Mouse (Mus musculus): ENCODE measurements at regions not wholly inside any gene's neighbourhood (a gene's known extent, or its start where the extent isn't known, plus 50 kb on each side); places are given as distances from the start of the nearest gene placed in this dataset.

GRCm38 (mm10) chr12:110165462-110165861, 113.4 kb upstream of the Dio3 start:
- no peak overlapping the region for H3K4me3 ChIP-seq (ENCODE audit: low read depth, low read length)
- H3K9ac ChIP-seq (replicated peaks) = no peak overlapping the region
- H3K4me2 ChIP-seq (ENCODE audit: low read depth, low read length) = no peak overlapping the region
- H3K27me3 ChIP-seq (ENCODE audit: insufficient read depth, low read length) = no peaks in the 10 kb centered on the region
- H3K4me1 ChIP-seq (ENCODE audit: insufficient read depth) = no peaks in the 10 kb centered on the region
- ATAC-seq = no peak
- DNase-seq = no peak
- no peak for TF ChIP-seq CTCF (IDR thresholded peaks at IDR 0.05; ENCODE audit: low read depth)
- no peak for TF ChIP-seq EP300 (IDR thresholded peaks at IDR 0.05; ENCODE audit: low read depth)
- WGBS (ENCODE audit: insufficient replicate concordance) = 77% methylated on average over 13 of the region's 13 CpGs
- H3K9me3 ChIP-seq (ENCODE audit: low read length) = no peaks in the 10 kb centered on the region
- no peak overlapping the region for H3K27ac ChIP-seq (ENCODE audit: low read depth)
- no peaks in the 10 kb centered on the region for H3K36me3 ChIP-seq (replicated peaks; ENCODE audit: insufficient read depth, low read length)

DNA sequence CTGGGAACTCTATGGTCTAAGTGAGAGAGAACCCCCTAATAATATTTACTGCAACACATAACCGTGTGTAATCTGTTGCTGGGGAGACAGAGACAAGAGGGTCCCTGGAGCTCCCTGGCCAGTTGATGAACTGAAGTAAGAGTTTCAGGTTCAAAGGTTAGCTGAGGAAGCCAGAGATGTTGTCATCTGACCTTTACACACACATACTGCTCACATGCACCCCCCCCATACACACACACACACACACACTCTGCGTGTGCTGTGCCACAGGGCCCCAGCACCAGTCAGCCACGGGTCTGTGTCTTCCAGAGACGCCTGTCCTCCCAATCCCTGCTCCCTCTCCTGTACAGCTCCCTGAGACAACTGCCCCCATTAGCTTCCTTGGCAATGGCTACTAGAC, 110.5 kb upstream of the Dio3 start:
- TF ChIP-seq EP300 (IDR thresholded peaks at IDR 0.05; ENCODE audit: low read depth) = no peak
- no peak for TF ChIP-seq CTCF (IDR thresholded peaks at IDR 0.05; ENCODE audit: low read depth)
- Histone ChIP-seq H3K27me3 (ENCODE audit: insufficient read depth, low read length) (no peaks in the 10 kb centered on the region), H3K27ac (ENCODE audit: low read depth) (no peak overlapping the region), H3K36me3 (replicated peaks; ENCODE audit: insufficient read depth, low read length) (no peaks in the 10 kb centered on the region), H3K4me3 (ENCODE audit: low read depth, low read length) (no peak overlapping the region), H3K4me1 (ENCODE audit: insufficient read depth) (no peaks in the 10 kb centered on the region), H3K4me2 (ENCODE audit: low read depth, low read length) (no peak overlapping the region), H3K9ac (replicated peaks) (no peak overlapping the region), H3K9me3 (ENCODE audit: low read length) (no peaks in the 10 kb centered on the region)
- DNase-seq (no peak), ATAC-seq (peak; percentile 91)
- 70% methylated on average over 4 of the region's 4 CpGs for WGBS (ENCODE audit: insufficient replicate concordance)

DNA sequence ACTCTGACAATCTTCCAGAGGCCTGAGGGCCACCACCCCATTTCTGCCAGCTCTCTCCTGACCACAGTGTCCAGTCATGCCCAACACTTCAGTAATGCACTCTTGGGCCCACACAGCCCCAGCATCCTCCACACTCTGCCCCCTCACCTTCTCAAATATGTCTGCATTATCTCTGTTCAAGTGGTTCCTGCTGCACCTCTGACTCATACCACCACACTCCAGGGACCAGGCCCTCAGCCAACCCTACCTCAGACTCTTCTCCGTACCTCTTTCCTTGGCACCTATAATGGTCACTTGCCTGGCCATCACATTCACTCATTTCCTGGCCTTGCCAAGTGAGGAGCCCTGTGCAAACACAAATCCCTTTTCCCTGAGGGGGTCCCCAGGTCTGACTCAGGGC, 109.6 kb upstream of the Dio3 start:
- Histone ChIP-seq H3K27ac (ENCODE audit: low read depth) (no peak overlapping the region), H3K4me3 (ENCODE audit: low read depth, low read length) (no peak overlapping the region), H3K36me3 (replicated peaks; ENCODE audit: insufficient read depth, low read length) (no peaks in the 10 kb centered on the region), H3K27me3 (ENCODE audit: insufficient read depth, low read length) (no peaks in the 10 kb centered on the region), H3K4me2 (ENCODE audit: low read depth, low read length) (no peak overlapping the region), H3K4me1 (ENCODE audit: insufficient read depth) (no peaks in the 10 kb centered on the region), H3K9me3 (ENCODE audit: low read length) (no peaks in the 10 kb centered on the region), H3K9ac (replicated peaks) (no peak overlapping the region)
- DNase-seq (no peak), ATAC-seq (no peak)
- no peak for TF ChIP-seq EP300 (IDR thresholded peaks at IDR 0.05; ENCODE audit: low read depth)
- no peak for TF ChIP-seq CTCF (IDR thresholded peaks at IDR 0.05; ENCODE audit: low read depth)
- WGBS (ENCODE audit: insufficient replicate concordance) = 63% methylated on average over 1 of the region's 1 CpGs

- ATAC-seq = no peak
- WGBS (ENCODE audit: insufficient replicate concordance) = 75% methylated on average over 8 of the region's 8 CpGs
- no peaks in the 10 kb centered on the region for H3K9me3 ChIP-seq (ENCODE audit: low read length)
Observed at GRCm38 (mm10) chr12:110170496-110170895, 108.4 kb upstream of the Dio3 start.

GRCm38 (mm10) chr12:110177826-110178225, 101.0 kb upstream of the Dio3 start:
- DNase-seq = no peak
- TF ChIP-seq CTCF (IDR thresholded peaks at IDR 0.05; ENCODE audit: low read depth) = no peak
- no peak for TF ChIP-seq EP300 (IDR thresholded peaks at IDR 0.05; ENCODE audit: low read depth)
- Histone ChIP-seq H3K4me3 (ENCODE audit: low read depth, low read length) (no peak overlapping the region), H3K9me3 (ENCODE audit: low read length) (no peaks in the 10 kb centered on the region), H3K36me3 (replicated peaks; ENCODE audit: insufficient read depth, low read length) (no peaks in the 10 kb centered on the region), H3K27ac (ENCODE audit: low read depth) (no peak overlapping the region), H3K9ac (replicated peaks) (no peak overlapping the region), H3K4me2 (ENCODE audit: low read depth, low read length) (no peak overlapping the region), H3K27me3 (ENCODE audit: insufficient read depth, low read length) (no peaks in the 10 kb centered on the region), H3K4me1 (ENCODE audit: insufficient read depth) (no peaks in the 10 kb centered on the region)
- ATAC-seq = no peak
- 76% methylated on average over 2 of the region's 2 CpGs for WGBS (ENCODE audit: insufficient replicate concordance)

More at GRCm38 (mm10) chr12:110170496-110170895, 108.4 kb upstream of the Dio3 start:
- Histone ChIP-seq H3K4me1 (ENCODE audit: insufficient read depth) (no peaks in the 10 kb centered on the region), H3K27ac (ENCODE audit: low read depth) (no peak overlapping the region), H3K4me3 (ENCODE audit: low read depth, low read length) (no peak overlapping the region), H3K27me3 (ENCODE audit: insufficient read depth, low read length) (no peaks in the 10 kb centered on the region), H3K9ac (replicated peaks) (no peak overlapping the region), H3K4me2 (ENCODE audit: low read depth, low read length) (no peak overlapping the region), H3K36me3 (replicated peaks; ENCODE audit: insufficient read depth, low read length) (no peaks in the 10 kb centered on the region)
- no peak for DNase-seq
- TF ChIP-seq CTCF (IDR thresholded peaks at IDR 0.05; ENCODE audit: low read depth) (no peak), EP300 (IDR thresholded peaks at IDR 0.05; ENCODE audit: low read depth) (no peak)

DNA sequence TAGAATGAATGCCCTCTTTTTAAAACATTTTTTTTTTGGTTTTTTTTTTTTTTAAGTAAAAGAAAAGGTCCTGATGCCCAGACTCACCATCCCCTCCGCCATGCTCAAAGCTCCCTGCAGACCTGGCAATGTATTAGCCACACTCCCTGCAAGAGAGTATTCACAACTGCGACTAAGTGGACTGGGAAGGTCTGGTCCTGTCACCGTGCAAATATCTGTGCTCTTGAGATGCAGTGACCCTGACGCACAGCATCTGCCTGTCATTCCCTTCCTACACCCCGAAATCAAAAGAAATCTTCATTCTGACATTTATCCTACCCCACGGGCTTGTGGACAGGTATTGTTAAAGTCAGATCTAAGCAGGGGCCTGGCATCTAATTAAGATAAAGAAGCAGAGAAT, 95.4 kb upstream of the Dio3 start:
- H3K9ac ChIP-seq (replicated peaks) = no peak overlapping the region
- 59% methylated on average over 6 of the region's 6 CpGs for WGBS (ENCODE audit: insufficient replicate concordance)
- DNase-seq (no peak), ATAC-seq (no peak)
- no peak overlapping the region for H3K27ac ChIP-seq (ENCODE audit: low read depth)
- H3K4me2 ChIP-seq (ENCODE audit: low read depth, low read length) = no peak overlapping the region
- TF ChIP-seq EP300 (IDR thresholded peaks at IDR 0.05; ENCODE audit: low read depth) = no peak
- no peak for TF ChIP-seq CTCF (IDR thresholded peaks at IDR 0.05; ENCODE audit: low read depth)
- H3K36me3 ChIP-seq (replicated peaks; ENCODE audit: insufficient read depth, low read length) = no peaks in the 10 kb centered on the region
- H3K4me1 ChIP-seq (ENCODE audit: insufficient read depth) = no peaks in the 10 kb centered on the region
- H3K9me3 ChIP-seq (ENCODE audit: low read length) = no peaks in the 10 kb centered on the region
- H3K27me3 ChIP-seq (ENCODE audit: insufficient read depth, low read length) = peaks cover 23% of the 10 kb centered on the region
- H3K4me3 ChIP-seq (ENCODE audit: low read depth, low read length) = no peak overlapping the region

- WGBS (ENCODE audit: insufficient replicate concordance) = 53% methylated on average over 8 of the region's 9 CpGs
Observed at GRCm38 (mm10) chr12:110185399-110185798, 93.5 kb upstream of the Dio3 start.

More at GRCm38 (mm10) chr12:110185399-110185798, 93.5 kb upstream of the Dio3 start:
- H3K4me2 ChIP-seq (ENCODE audit: low read depth, low read length) = no peak overlapping the region
- H3K27me3 ChIP-seq (ENCODE audit: insufficient read depth, low read length) = peaks cover 39% of the 10 kb centered on the region
- no peak overlapping the region for H3K9ac ChIP-seq (replicated peaks)
- no peak overlapping the region for H3K4me3 ChIP-seq (ENCODE audit: low read depth, low read length)
- H3K9me3 ChIP-seq (ENCODE audit: low read length) = no peaks in the 10 kb centered on the region
- H3K4me1 ChIP-seq (ENCODE audit: insufficient read depth) = no peaks in the 10 kb centered on the region
- ATAC-seq = no peak
- TF ChIP-seq EP300 (IDR thresholded peaks at IDR 0.05; ENCODE audit: low read depth) = no peak
- no peak for TF ChIP-seq CTCF (IDR thresholded peaks at IDR 0.05; ENCODE audit: low read depth)
- H3K27ac ChIP-seq (ENCODE audit: low read depth) = no peak overlapping the region
- no peak for DNase-seq
- H3K36me3 ChIP-seq (replicated peaks; ENCODE audit: insufficient read depth, low read length) = no peaks in the 10 kb centered on the region

Data from liver, postnatal 0 days (tissue).